Mouse (Mus musculus) CH12.LX (cell line): Measurements from ENCODE around the gene Trim11. TPM values are rescaled to one million over a fixed set of nuclear protein-coding genes. Genes with fewer than 3 reads are reported as not detected.

Experiments
- DNase-seq: peaks from one replicate; pipeline ENCODE4 v3.0.0-alpha.2; 2013; ENCODE audit errors: extremely low read depth
- H3K27ac ChIP-seq: 2 replicates; pipeline ENCODE4 v1.5.1; 2012; ENCODE audit warnings: low read depth, mild to moderate bottlenecking, control low read depth, moderate library complexity; ENCODE audit not compliant: insufficient read depth
- H3K27me3 ChIP-seq: replicated peaks from 2 replicates; pipeline ENCODE3; 2012; ENCODE audit warnings: inconsistent platforms
- H3K36me3 ChIP-seq, 2 experiments: replicated peaks in 1 of 2; 2 replicates each; pipeline versions ENCODE3 to v1.6.1; 2012; ENCODE audit warnings: inconsistent platforms in 1 of 2, low read length in 1 of 2, mild to moderate bottlenecking in 1 of 2, mixed read lengths in 1 of 2, moderate library complexity in 1 of 2; ENCODE audit not compliant: control insufficient read depth in 1 of 2, insufficient read depth in 1 of 2
- H3K4me1 ChIP-seq, 2 experiments: 2 replicates each; pipeline ENCODE4 v1.6.1; 2012; ENCODE audit warnings: inconsistent platforms in 1 of 2, moderate library complexity in 1 of 2; ENCODE audit not compliant: insufficient read depth in 2 of 2, control insufficient read depth in 1 of 2
- H3K4me2 ChIP-seq: 2 replicates; pipeline ENCODE4 v1.6.1; 2012; ENCODE audit warnings: low read depth, mild to moderate bottlenecking, control low read depth; ENCODE audit not compliant: poor library complexity, insufficient read depth, severe bottlenecking
- H3K4me3 ChIP-seq, 3 experiments: fragments of 150-350 bp in 1 of 3; sonication (generic) in 1 of 3; replicated peaks in 1 of 3; 2 replicates each; pipeline versions ENCODE3 to v1.5.1; 2011 to 2012; ENCODE audit warnings: low read depth in 2 of 3, low read length in 2 of 3, mild to moderate bottlenecking in 2 of 3, moderate library complexity in 2 of 3, control low read depth in 1 of 3, improper control_type of control experiment in 1 of 3, inconsistent platforms in 1 of 3, mixed read lengths in 1 of 3; ENCODE audit not compliant: poor library complexity in 1 of 3
- H3K79me2 ChIP-seq: replicated peaks from 2 replicates; pipeline ENCODE4 v1.6.1; 2012; ENCODE audit warnings: mild to moderate bottlenecking, moderate library complexity; ENCODE audit not compliant: control insufficient read depth, poor library complexity, insufficient read depth, severe bottlenecking; ENCODE audit errors: extremely low read depth
- H3K9ac ChIP-seq: 2 replicates; pipeline ENCODE4 v1.6.1; 2012; ENCODE audit warnings: low read depth, mild to moderate bottlenecking, control low read depth, moderate library complexity; ENCODE audit not compliant: insufficient read depth
- H3K9me3 ChIP-seq: replicated peaks from 2 replicates; pipeline ENCODE3; 2012; ENCODE audit warnings: low read length, inconsistent platforms, mixed read lengths
- ELF1 ChIP-seq: IDR thresholded peaks from 2 replicates; pipeline ENCODE4 v1.6.1; 2014; ENCODE audit warnings: low read depth, mild to moderate bottlenecking, inconsistent platforms, low read length, improper control_type of control experiment
- JUN ChIP-seq: IDR thresholded peaks from 2 replicates; pipeline ENCODE4 v1.6.1; 2011; ENCODE audit warnings: low read depth, mild to moderate bottlenecking, low read length, improper control_type of control experiment, moderate library complexity; ENCODE audit not compliant: insufficient read depth
- MAZ ChIP-seq: IDR thresholded peaks from 2 replicates; pipeline ENCODE4 v1.6.1; 2012; ENCODE audit warnings: low read depth, mild to moderate bottlenecking, inconsistent platforms, low read length, improper control_type of control experiment, moderate library complexity
- UBTF ChIP-seq: IDR thresholded peaks from 2 replicates; pipeline ENCODE4 v1.6.1; 2012; ENCODE audit warnings: low read depth, mild to moderate bottlenecking, inconsistent platforms, low read length, improper control_type of control experiment, moderate library complexity
- USF1 ChIP-seq: IDR thresholded peaks from 2 replicates; pipeline ENCODE4 v1.6.1; 2014; ENCODE audit warnings: low read depth, mild to moderate bottlenecking, inconsistent platforms, low read length, improper control_type of control experiment
- USF2 ChIP-seq: conservative IDR thresholded peaks from 2 replicates; pipeline ENCODE4 v1.6.1; 2011; ENCODE audit warnings: low read depth, low read length, improper control_type of control experiment
- ZMIZ1 ChIP-seq: IDR thresholded peaks from 2 replicates; pipeline ENCODE4 v1.6.1; 2012; ENCODE audit warnings: low read depth, mild to moderate bottlenecking, inconsistent platforms, low read length, improper control_type of control experiment
- dilution Hi-C: fragments of 300-500 bp; cut with MboI; formaldehyde crosslinking; loops from 2 replicates; pipeline ENCODE4 v1.14.3; 2020; ENCODE audit warnings: low sequenced_read_pairs; ENCODE audit not compliant: extremely low pct_unique_long_range_greater_than_20kb, extremely low pct_ligation_motif_present
- in situ Hi-C: fragments of 300-500 bp; cut with MboI; formaldehyde crosslinking; loops from 3 replicates; pipeline ENCODE4 v1.14.3; 2019; ENCODE audit warnings: low sequenced_read_pairs, low pct_ligation_motif_present, low pct_unique_long_range_greater_than_20kb, mixed read lengths
- polyA plus RNA-seq: library from polyadenylated mRNA; unstranded; fragments of >175 nt; gene quantifications from 2 replicates; pipeline ENCODE4 v1.2.1, GENCODE M21; 2012; ENCODE audit warnings: low read depth; ENCODE audit not compliant: insufficient read length
- total RNA-seq, 2 experiments: library from RNA; depleted of rRNA; stranded (reverse); fragments of 300-350 nt in 1 of 2; fragments of >200 nt in 1 of 2; gene quantifications; 2 replicates each; pipeline ENCODE4 v1.2.3; 2012 to 2014

The Trim11 gene
- total and polyA plus RNA-seq, 3 experiments: 21.8 to 33.2 (median 23.2) TPM

- Histone ChIP-seq H3K4me1 (peaks cover 0 to 3% of the 10 kb centered on the region in 2 experiments; a peak in 2 of 4 replicates), H3K27ac (no peak overlapping the region), H3K27me3 (peaks cover 61% of the 10 kb centered on the region), H3K36me3 (no peaks in the 10 kb centered on the region), H3K4me2 (no peak overlapping the region), H3K4me3 (no peak overlapping the region), H3K79me2 (no peaks in the 10 kb centered on the region), H3K9ac (no peak overlapping the region), H3K9me3 (no peaks in the 10 kb centered on the region)
- DNase-seq: no peak
- in situ Hi-C loops: no loop called here
- TF ChIP-seq ZMIZ1: no peak
- TF ChIP-seq MAZ: no peak
- TF ChIP-seq USF1: no peak
- dilution Hi-C loops: no loop called here
Observed at GRCm38 (mm10) chr11:58947798-58948528, 29.9 kb upstream of the Trim11 start.

- Histone ChIP-seq H3K9ac (no peak within 1 kb of the TSS), H3K9me3 (no peaks in the 10 kb centered on the region), H3K4me3 (no peak within 1 kb of the TSS), H3K4me2 (no peak within 1 kb of the TSS), H3K36me3 (no peaks in the 10 kb centered on the region), H3K79me2 (no peaks in the 10 kb centered on the region), H3K27ac (no peak within 1 kb of the TSS), H3K4me1 (peaks cover 0 to 11% of the 10 kb centered on the region in 2 experiments; a peak in 2 of 4 replicates), H3K27me3 (peaks cover 59% of the 10 kb centered on the region)
- no peak for DNase-seq
- dilution Hi-C loops (no loop called here), in situ Hi-C loops (no loop called here)
- TF ChIP-seq ELF1 (no peak), USF2 (no peak), UBTF (no peak), JUN (no peak)
Observed at GRCm38 (mm10) chr11:58948542-58949479, 29.1 kb upstream of the Trim11 start, which contains the start of gene Hist3h2ba. Gene Hist3h2ba (plus strand): TSS chr11:58948920.
